Mouse (Mus musculus) heart, adult 2 months (tissue): ENCODE results near the gene Krt12.

Source experiments
- CTCF ChIP-seq: fragments of 200-600 bp; IDR thresholded peaks from 2 replicates; pipeline ENCODE4 v1.8.1; 2022; ENCODE audit warnings: antibody characterized with exemption, mild to moderate bottlenecking, moderate library complexity
- EP300 ChIP-seq: fragments of 200-500 bp; IDR thresholded peaks from 2 replicates; pipeline ENCODE4 v1.6.1; 2011; ENCODE audit warnings: low read depth, low read length, control low read depth; ENCODE audit not compliant: insufficient read depth
- POLR2A ChIP-seq: fragments of 200-500 bp; IDR thresholded peaks from 2 replicates; pipeline ENCODE4 v1.6.1; 2011; ENCODE audit warnings: mild to moderate bottlenecking, low read depth, low read length, control low read depth; ENCODE audit not compliant: insufficient read depth

DNA sequence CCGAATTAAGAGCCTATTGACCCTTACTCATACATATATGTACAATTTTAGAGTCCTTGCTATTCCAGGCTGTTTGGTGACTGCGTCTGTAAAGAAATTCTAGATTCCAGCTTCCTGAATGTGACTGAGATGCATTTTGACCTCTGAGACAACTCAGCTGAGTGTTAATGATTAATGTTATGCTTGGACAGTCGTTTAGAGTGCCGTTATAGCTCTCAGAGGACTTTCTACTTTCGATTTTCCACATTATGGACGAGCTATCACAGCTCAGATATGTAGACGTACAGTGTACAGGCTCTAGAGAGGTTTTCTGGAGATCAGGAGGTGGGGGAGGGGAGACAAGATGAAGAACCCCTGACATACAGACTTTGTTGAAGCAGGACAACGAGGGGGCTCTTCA is 19.2 kb upstream of the Krt12 start:
- TF ChIP-seq POLR2A, result no peak
- no peak for TF ChIP-seq CTCF
- no peak for TF ChIP-seq EP300
